Mouse (Mus musculus): Measurements from ENCODE around the gene Sec16a.

DNA sequence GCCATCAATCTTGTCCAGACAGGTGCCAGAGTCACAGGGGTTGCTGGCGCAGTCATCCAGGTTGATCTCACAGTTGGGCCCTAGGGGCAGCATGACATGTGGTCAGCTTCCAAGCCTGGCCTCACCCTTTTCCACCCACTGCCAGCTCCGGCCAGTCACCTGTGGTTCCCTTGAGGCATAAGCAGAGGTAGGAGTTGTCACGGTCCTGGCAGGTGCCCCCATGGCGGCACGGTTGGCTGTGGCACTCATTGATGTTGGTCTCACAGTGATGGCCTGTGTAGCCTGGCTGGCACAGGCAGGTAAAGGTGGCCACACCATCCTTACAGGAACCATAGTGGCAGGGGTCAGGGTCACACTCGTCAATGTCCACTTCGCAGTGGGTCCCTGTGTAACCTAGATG lies 32.9 kb upstream of the Sec16a start:
- no peak for TF ChIP-seq POLR2A (IDR thresholded peaks at IDR 0.05; ENCODE audit: borderline replicate concordance, extremely low read depth, insufficient read depth, insufficient read length, poor library complexity, severe bottlenecking)
- TF ChIP-seq CTCF (IDR thresholded peaks at IDR 0.05; ENCODE audit: borderline replicate concordance, extremely low read depth, insufficient read depth, insufficient read length) = no peak

All from brain, embryonic 14.5 days (tissue).